Mouse (Mus musculus) lung, postnatal 0 days (tissue): ENCODE measurements around the gene Sncg.

ENCODE experiments used
- CTCF ChIP-seq: IDR thresholded peaks from 2 replicates; pipeline ENCODE4 v1.5.1; 2016; ENCODE audit warnings: antibody characterized with exemption, mild to moderate bottlenecking
- EP300 ChIP-seq: IDR thresholded peaks from 2 replicates; pipeline ENCODE4 v1.6.1; 2016; ENCODE audit warnings: antibody characterized with exemption, mild to moderate bottlenecking, control low read depth

DNA sequence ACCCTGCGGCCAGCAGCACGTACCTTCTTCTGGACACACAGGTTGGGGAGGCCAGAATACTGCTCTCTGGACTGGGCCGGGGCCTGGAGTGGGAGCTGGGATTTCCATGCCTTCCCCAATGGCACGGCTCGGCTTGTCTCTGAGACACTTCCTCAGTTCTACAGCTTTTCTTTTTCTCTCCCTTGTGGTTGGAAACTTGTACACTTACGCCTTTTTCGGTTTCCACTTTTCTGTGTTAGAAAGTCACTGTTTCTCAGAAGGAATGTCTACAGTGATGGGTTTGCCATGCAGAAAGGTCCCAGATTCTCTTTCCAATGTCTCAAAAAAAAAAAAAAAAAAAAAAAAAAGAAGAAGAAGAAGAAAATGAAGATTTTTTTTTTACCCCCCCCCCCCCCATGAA, 28.8 kb upstream of the Sncg start:
- TF ChIP-seq EP300: no peak
- no peak for TF ChIP-seq CTCF
